Mouse (Mus musculus): ENCODE data around the gene Epb41l1. TPM values are rescaled to one million over a fixed set of nuclear protein-coding genes. Genes with fewer than 3 reads are reported as not detected.

The Epb41l1 gene
- polyA plus RNA-seq, 1 experiment from 2014 or later: 1.0 TPM

- no peaks in the 10 kb centered on the region for H3K4me1 ChIP-seq
- WGBS (ENCODE audit: insufficient replicate concordance): 52% methylated on average over 11 of the region's 11 CpGs
- H3K9me3 ChIP-seq (replicated peaks): no peaks in the 10 kb centered on the region
- H3K27ac ChIP-seq: no peak overlapping the region
- H3K4me2 ChIP-seq: no peak overlapping the region
- peaks cover 5% of the 10 kb centered on the region; the same call in 1 of the 2 replicates for H3K27me3 ChIP-seq (replicated peaks)
- H3K36me3 ChIP-seq: peaks cover 2% of the 10 kb centered on the region; the same call in 1 of the 2 replicates
- ATAC-seq: no peak
- H3K4me3 ChIP-seq: no peak overlapping the region
- no peak overlapping the region for H3K9ac ChIP-seq
Measured at GRCm38 (mm10) chr2:156522994-156523393, 102.3 kb downstream of the Epb41l1 start.

GRCm38 (mm10) chr2:156524078-156524477, 103.4 kb downstream of the Epb41l1 start:
- Histone ChIP-seq H3K4me1 (no peaks in the 10 kb centered on the region), H3K4me2 (no peak overlapping the region), H3K27me3 (replicated peaks) (peaks cover 5% of the 10 kb centered on the region; the same call in 1 of the 2 replicates), H3K36me3 (peaks cover 2% of the 10 kb centered on the region; the same call in 1 of the 2 replicates), H3K9me3 (replicated peaks) (no peaks in the 10 kb centered on the region), H3K4me3 (no peak overlapping the region), H3K9ac (no peak overlapping the region), H3K27ac (no peak overlapping the region)
- no peak for ATAC-seq
- 39% methylated on average over 3 of the region's 3 CpGs for WGBS (ENCODE audit: insufficient replicate concordance)

GRCm38 (mm10) chr2:156529726-156530125, 109.0 kb downstream of the Epb41l1 start:
- Histone ChIP-seq H3K27ac (no peak overlapping the region), H3K36me3 (no peaks in the 10 kb centered on the region), H3K4me3 (no peak overlapping the region), H3K4me1 (no peaks in the 10 kb centered on the region), H3K4me2 (no peak overlapping the region), H3K27me3 (replicated peaks) (no peaks in the 10 kb centered on the region), H3K9ac (no peak overlapping the region), H3K9me3 (replicated peaks) (no peaks in the 10 kb centered on the region)
- WGBS (ENCODE audit: insufficient replicate concordance): 54% methylated on average over 2 of the region's 2 CpGs
- ATAC-seq: no peak

GRCm38 (mm10) chr2:156533160-156533559, 112.5 kb downstream of the Epb41l1 start:
- no peaks in the 10 kb centered on the region for H3K36me3 ChIP-seq
- no peak for ATAC-seq
- H3K4me3 ChIP-seq: no peak overlapping the region
- H3K4me2 ChIP-seq: no peak overlapping the region
- no peaks in the 10 kb centered on the region for H3K27me3 ChIP-seq (replicated peaks)
- no peaks in the 10 kb centered on the region for H3K9me3 ChIP-seq (replicated peaks)
- no peak overlapping the region for H3K27ac ChIP-seq
- no peak overlapping the region for H3K9ac ChIP-seq
- H3K4me1 ChIP-seq: no peaks in the 10 kb centered on the region
- 46% methylated on average over 2 of the region's 2 CpGs for WGBS (ENCODE audit: insufficient replicate concordance)

GRCm38 (mm10) chr2:156538817-156539555, 118.3 kb downstream of the Epb41l1 start:
- Histone ChIP-seq H3K27ac (no peak overlapping the region), H3K9ac (no peak overlapping the region), H3K4me2 (no peak overlapping the region), H3K27me3 (replicated peaks) (peaks cover 2% of the 10 kb centered on the region; the same call in 1 of the 2 replicates), H3K4me1 (no peaks in the 10 kb centered on the region), H3K4me3 (no peak overlapping the region), H3K9me3 (replicated peaks) (no peaks in the 10 kb centered on the region), H3K36me3 (no peaks in the 10 kb centered on the region)
- 58% methylated on average over 7 of the region's 7 CpGs for WGBS (ENCODE audit: insufficient replicate concordance)
- no peak for ATAC-seq

GRCm38 (mm10) chr2:156540991-156541390, 120.3 kb downstream of the Epb41l1 start:
- WGBS (ENCODE audit: insufficient replicate concordance): 67% methylated on average over 7 of the region's 7 CpGs
- Histone ChIP-seq H3K27me3 (replicated peaks) (peaks cover 8% of the 10 kb centered on the region; the same call in 1 of the 2 replicates), H3K27ac (no peak overlapping the region), H3K4me2 (no peak overlapping the region), H3K36me3 (no peaks in the 10 kb centered on the region), H3K9me3 (replicated peaks) (no peaks in the 10 kb centered on the region), H3K9ac (no peak overlapping the region), H3K4me3 (no peak overlapping the region), H3K4me1 (peaks cover 1% of the 10 kb centered on the region; the same call in 1 of the 2 replicates)
- ATAC-seq: no peak

- Histone ChIP-seq H3K4me3 (no peak overlapping the region), H3K27ac (no peak overlapping the region), H3K36me3 (no peaks in the 10 kb centered on the region), H3K4me2 (no peak overlapping the region), H3K9me3 (replicated peaks) (no peaks in the 10 kb centered on the region), H3K9ac (no peak overlapping the region), H3K4me1 (peaks cover 12% of the 10 kb centered on the region), H3K27me3 (replicated peaks) (peaks cover 8% of the 10 kb centered on the region; the same call in 1 of the 2 replicates)
- ATAC-seq: no peak
- 58% methylated on average over 8 of the region's 8 CpGs for WGBS (ENCODE audit: insufficient replicate concordance)
Measured at GRCm38 (mm10) chr2:156542410-156542809, 121.7 kb downstream of the Epb41l1 start.

- Histone ChIP-seq H3K9ac (no peak overlapping the region), H3K27me3 (replicated peaks) (peaks cover 8% of the 10 kb centered on the region; the same call in 1 of the 2 replicates), H3K4me1 (peaks cover 22% of the 10 kb centered on the region), H3K36me3 (no peaks in the 10 kb centered on the region), H3K27ac (no peak overlapping the region), H3K4me3 (no peak overlapping the region), H3K9me3 (replicated peaks) (no peaks in the 10 kb centered on the region), H3K4me2 (no peak overlapping the region)
- 59% methylated on average over 3 of the region's 3 CpGs for WGBS (ENCODE audit: insufficient replicate concordance)
- ATAC-seq: no peak
Measured at GRCm38 (mm10) chr2:156543804-156544203, 123.1 kb downstream of the Epb41l1 start.

GRCm38 (mm10) chr2:156547123-156547891, 126.6 kb downstream of the Epb41l1 start, which contains the start of gene Aar2:
Aar2 (plus strand) TSS chr2:156547584.
- Histone ChIP-seq H3K4me2 (peak within 1 kb of the TSS; percentile 82), H3K27ac (peak within 1 kb of the TSS; percentile 76), H3K27me3 (replicated peaks) (peaks cover 8% of the 10 kb centered on the region; the same call in 1 of the 2 replicates), H3K36me3 (peaks cover 18% of the 10 kb centered on the region), H3K9ac (peak within 1 kb of the TSS; percentile 89), H3K4me3 (peak within 1 kb of the TSS; percentile 90), H3K9me3 (replicated peaks) (no peaks in the 10 kb centered on the region), H3K4me1 (peaks cover 22% of the 10 kb centered on the region)
- 4% methylated on average over 39 of the region's 39 CpGs for WGBS (ENCODE audit: insufficient replicate concordance)
- ATAC-seq: peak; percentile 67

GRCm38 (mm10) chr2:156552421-156552820, 131.7 kb downstream of the Epb41l1 start:
- no peak overlapping the region for H3K4me3 ChIP-seq
- no peak for ATAC-seq
- peaks cover 10% of the 10 kb centered on the region for H3K4me1 ChIP-seq
- no peaks in the 10 kb centered on the region for H3K9me3 ChIP-seq (replicated peaks)
- no peaks in the 10 kb centered on the region for H3K27me3 ChIP-seq (replicated peaks)
- WGBS (ENCODE audit: insufficient replicate concordance): 83% methylated on average over 4 of the region's 4 CpGs
- H3K27ac ChIP-seq: no peak overlapping the region
- H3K36me3 ChIP-seq: peaks cover 69% of the 10 kb centered on the region
- H3K9ac ChIP-seq: no peak overlapping the region
- no peak overlapping the region for H3K4me2 ChIP-seq

- Histone ChIP-seq H3K27me3 (replicated peaks) (no peaks in the 10 kb centered on the region), H3K9ac (no peak overlapping the region), H3K4me3 (no peak overlapping the region), H3K9me3 (replicated peaks) (no peaks in the 10 kb centered on the region), H3K27ac (no peak overlapping the region), H3K36me3 (peaks cover 74% of the 10 kb centered on the region), H3K4me2 (no peak overlapping the region), H3K4me1 (peaks cover 11% of the 10 kb centered on the region)
- no peak for ATAC-seq
- WGBS (ENCODE audit: insufficient replicate concordance): 3% methylated on average over 2 of the region's 2 CpGs
Measured at GRCm38 (mm10) chr2:156561808-156562207, 141.1 kb downstream of the Epb41l1 start.

- H3K9ac ChIP-seq: no peak overlapping the region
- ATAC-seq: no peak
- peaks cover 74% of the 10 kb centered on the region for H3K36me3 ChIP-seq
- no peak overlapping the region for H3K4me3 ChIP-seq
- no peaks in the 10 kb centered on the region for H3K27me3 ChIP-seq (replicated peaks)
- H3K9me3 ChIP-seq (replicated peaks): no peaks in the 10 kb centered on the region
- peaks cover 11% of the 10 kb centered on the region for H3K4me1 ChIP-seq
- no peak overlapping the region for H3K27ac ChIP-seq
- 86% methylated on average over 5 of the region's 5 CpGs for WGBS (ENCODE audit: insufficient replicate concordance)
- no peak overlapping the region for H3K4me2 ChIP-seq
Measured at GRCm38 (mm10) chr2:156563557-156563956, 142.8 kb downstream of the Epb41l1 start.
